Mouse (Mus musculus) hindbrain, embryonic 13.5 days (tissue): Measurements from ENCODE around the gene Plcb4. TPM values are rescaled to one million over a fixed set of nuclear protein-coding genes. Genes with fewer than 3 reads are reported as not detected.

Experiments
- ATAC-seq: fragments of 200-750 bp; cut with Nextera tagmentation; 2 replicates; pipeline ENCODE4 v1.8.0; 2017; ENCODE audit warnings: moderate TSS enrichment; ENCODE audit not compliant: low FRiP score
- H3K27ac ChIP-seq: fragments of 300-500 bp; sonication (generic); 2 replicates; pipeline ENCODE4 v1.5.1; 2015; ENCODE audit warnings: inconsistent platforms, mild to moderate bottlenecking, moderate library complexity
- H3K27me3 ChIP-seq: fragments of 300-500 bp; sonication (generic); 2 replicates; pipeline ENCODE4 v1.6.1; 2015; ENCODE audit warnings: mild to moderate bottlenecking, inconsistent platforms
- H3K36me3 ChIP-seq: fragments of 300-500 bp; sonication (generic); 2 replicates; pipeline ENCODE4 v1.6.1; 2015; ENCODE audit warnings: mild to moderate bottlenecking, inconsistent platforms
- H3K4me1 ChIP-seq: fragments of 300-500 bp; sonication (generic); replicated peaks from 2 replicates; pipeline ENCODE4 v1.6.1; 2015; ENCODE audit warnings: inconsistent platforms
- H3K4me2 ChIP-seq: fragments of 300-500 bp; sonication (generic); 2 replicates; pipeline ENCODE4 v1.6.1; 2015; ENCODE audit warnings: inconsistent platforms, mild to moderate bottlenecking, moderate library complexity
- H3K4me3 ChIP-seq: fragments of 300-500 bp; sonication (generic); 2 replicates; pipeline ENCODE4 v1.5.1; 2015; ENCODE audit warnings: mild to moderate bottlenecking, inconsistent platforms
- H3K9ac ChIP-seq: fragments of 300-500 bp; sonication (generic); 2 replicates; pipeline ENCODE4 v1.6.1; 2015; ENCODE audit warnings: mild to moderate bottlenecking, inconsistent platforms
- H3K9me3 ChIP-seq: fragments of 300-500 bp; sonication (generic); 2 replicates; pipeline ENCODE4 v1.6.1; 2016; ENCODE audit warnings: inconsistent platforms
- WGBS: fragments of 180-500 bp; shearing (Covaris S2); methylation state at CpG from one replicate; pipeline ENCODE4 v1.1.7; 2015; 5-methylcytosine and 5-hydroxymethylcytosine counted together
- polyA plus RNA-seq: library from polyadenylated mRNA; unstranded; fragments of >200 nt; fragmentation: Nextera tagmentation; extraction: Ambion mirVana; gene quantifications from 2 replicates; pipeline ENCODE4 v1.2.1, GENCODE M21; 2015

Gene Plcb4
- polyA plus RNA-seq, 1 experiment from 2014 or later: 49.7 TPM

- Histone ChIP-seq H3K36me3 (no peaks in the 10 kb centered on the region), H3K27ac (no peak overlapping the region)
- no peak for ATAC-seq
These were observed 116.2 kb downstream of the Plcb4 start for GRCm38 (mm10) chr2:135775026-135775425.

GRCm38 (mm10) chr2:135776131-135776775 is 117.4 kb downstream of the Plcb4 start:
- Histone ChIP-seq H3K27ac (no peak overlapping the region), H3K9ac (no peak overlapping the region), H3K36me3 (no peaks in the 10 kb centered on the region), H3K9me3 (no peaks in the 10 kb centered on the region), H3K4me2 (no peak overlapping the region), H3K4me3 (no peak overlapping the region), H3K27me3 (no peaks in the 10 kb centered on the region), H3K4me1 (0 out of 2 replicates have a peak, but pooled peaks cover 5% of the 10 kb centered on the region)
- 94% methylated on average over 4 of the region's 4 CpGs for WGBS
- ATAC-seq: no peak

More at GRCm38 (mm10) chr2:135775026-135775425, 116.2 kb downstream of the Plcb4 start:
- no peaks in the 10 kb centered on the region for H3K27me3 ChIP-seq
- 0 out of 2 replicates have a peak, but pooled peaks cover 5% of the 10 kb centered on the region for H3K4me1 ChIP-seq
- no peak overlapping the region for H3K9ac ChIP-seq
- 80% methylated on average over 4 of the region's 4 CpGs for WGBS
- no peaks in the 10 kb centered on the region for H3K9me3 ChIP-seq
- no peak overlapping the region for H3K4me3 ChIP-seq
- H3K4me2 ChIP-seq: no peak overlapping the region

GRCm38 (mm10) chr2:135781391-135781790 is 122.6 kb downstream of the Plcb4 start:
- 83% methylated on average over 6 of the region's 6 CpGs for WGBS
- Histone ChIP-seq H3K9me3 (no peaks in the 10 kb centered on the region), H3K27me3 (no peaks in the 10 kb centered on the region), H3K9ac (no peak overlapping the region), H3K27ac (no peak overlapping the region), H3K4me2 (no peak overlapping the region), H3K4me1 (no peaks in the 10 kb centered on the region), H3K36me3 (no peaks in the 10 kb centered on the region), H3K4me3 (no peak overlapping the region)
- ATAC-seq: no peak

DNA sequence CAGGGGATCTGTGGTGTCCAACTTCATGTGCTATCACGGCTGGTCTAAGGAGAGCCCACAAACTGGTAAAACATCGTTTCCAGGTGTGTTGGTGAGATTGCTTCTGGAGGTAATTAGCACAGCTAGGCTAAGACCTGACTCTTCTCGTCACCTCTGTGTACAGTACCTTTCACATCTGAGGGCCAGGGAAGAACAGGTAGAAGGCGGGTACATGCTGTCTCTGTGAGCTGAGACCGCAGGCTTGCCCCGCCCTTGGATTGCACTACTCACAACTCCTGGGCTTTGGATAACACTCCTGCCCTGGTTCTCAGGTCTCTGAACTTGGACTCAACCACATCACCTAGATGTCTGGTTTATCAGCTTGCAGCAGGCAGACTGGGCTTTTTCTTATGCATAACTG is 128.6 kb downstream of the Plcb4 start:
- Histone ChIP-seq H3K27ac (no peak overlapping the region), H3K27me3 (no peaks in the 10 kb centered on the region), H3K4me1 (no peaks in the 10 kb centered on the region), H3K36me3 (no peaks in the 10 kb centered on the region), H3K4me2 (no peak overlapping the region), H3K4me3 (no peak overlapping the region), H3K9ac (no peak overlapping the region), H3K9me3 (0 out of 2 replicates have a peak, but pooled peaks cover 1% of the 10 kb centered on the region)
- no peak for ATAC-seq
- 96% methylated on average over 6 of the region's 6 CpGs for WGBS

DNA sequence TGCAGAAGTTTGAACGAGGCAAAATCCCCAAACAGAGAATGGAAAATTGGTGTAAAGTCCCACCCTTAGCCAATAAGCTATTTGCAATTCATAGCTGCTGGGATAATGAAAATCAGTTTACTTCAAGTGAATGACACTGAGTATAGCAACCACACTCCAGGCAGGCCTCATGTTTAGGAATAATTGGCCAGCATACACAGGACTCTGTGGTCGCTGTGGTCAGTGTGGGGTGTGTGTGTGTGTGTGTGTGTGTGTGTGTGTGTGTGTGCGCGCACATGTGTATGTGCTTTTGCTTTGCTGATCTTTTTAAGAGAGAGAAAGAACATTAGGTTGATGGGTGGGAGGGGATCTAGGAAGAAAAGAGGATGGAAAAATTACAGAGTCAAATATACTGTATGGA is 134.1 kb downstream of the Plcb4 start:
- ATAC-seq: no peak
- Histone ChIP-seq H3K27me3 (no peaks in the 10 kb centered on the region), H3K36me3 (no peaks in the 10 kb centered on the region), H3K27ac (no peak overlapping the region), H3K4me1 (peaks cover 9% of the 10 kb centered on the region), H3K4me2 (no peak overlapping the region), H3K9ac (no peak overlapping the region), H3K9me3 (0 out of 2 replicates have a peak, but pooled peaks cover 4% of the 10 kb centered on the region), H3K4me3 (no peak overlapping the region)
- WGBS: 82% methylated on average over 4 of the region's 4 CpGs

DNA sequence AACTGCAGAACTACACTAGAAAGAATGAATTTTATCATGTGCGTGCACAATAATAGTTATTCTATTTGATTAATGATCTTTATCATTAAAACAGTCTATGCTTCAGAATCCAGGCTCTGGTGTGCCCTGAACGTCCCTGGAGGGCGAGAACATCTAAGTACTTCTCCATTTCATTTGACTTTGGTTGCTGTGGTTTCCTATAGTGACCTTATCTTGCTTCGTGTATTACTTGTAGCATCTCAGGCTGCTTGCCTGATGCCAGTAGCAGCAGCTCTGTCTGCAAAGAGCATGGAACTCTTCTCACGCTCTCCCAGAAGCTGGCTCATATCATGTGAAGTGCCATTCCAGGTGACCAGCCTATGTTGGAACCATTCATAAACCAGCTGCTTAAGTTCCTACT is 137.9 kb downstream of the Plcb4 start:
- WGBS: 86% methylated on average over 5 of the region's 5 CpGs
- Histone ChIP-seq H3K27ac (0 out of 2 replicates have a peak overlapping the region, but pooled peaks have one; percentile 12), H3K4me1 (peaks cover 29% of the 10 kb centered on the region), H3K9ac (no peak overlapping the region), H3K27me3 (no peaks in the 10 kb centered on the region), H3K4me3 (no peak overlapping the region), H3K4me2 (no peak overlapping the region), H3K9me3 (0 out of 2 replicates have a peak, but pooled peaks cover 4% of the 10 kb centered on the region), H3K36me3 (no peaks in the 10 kb centered on the region)
- ATAC-seq: no peak

DNA sequence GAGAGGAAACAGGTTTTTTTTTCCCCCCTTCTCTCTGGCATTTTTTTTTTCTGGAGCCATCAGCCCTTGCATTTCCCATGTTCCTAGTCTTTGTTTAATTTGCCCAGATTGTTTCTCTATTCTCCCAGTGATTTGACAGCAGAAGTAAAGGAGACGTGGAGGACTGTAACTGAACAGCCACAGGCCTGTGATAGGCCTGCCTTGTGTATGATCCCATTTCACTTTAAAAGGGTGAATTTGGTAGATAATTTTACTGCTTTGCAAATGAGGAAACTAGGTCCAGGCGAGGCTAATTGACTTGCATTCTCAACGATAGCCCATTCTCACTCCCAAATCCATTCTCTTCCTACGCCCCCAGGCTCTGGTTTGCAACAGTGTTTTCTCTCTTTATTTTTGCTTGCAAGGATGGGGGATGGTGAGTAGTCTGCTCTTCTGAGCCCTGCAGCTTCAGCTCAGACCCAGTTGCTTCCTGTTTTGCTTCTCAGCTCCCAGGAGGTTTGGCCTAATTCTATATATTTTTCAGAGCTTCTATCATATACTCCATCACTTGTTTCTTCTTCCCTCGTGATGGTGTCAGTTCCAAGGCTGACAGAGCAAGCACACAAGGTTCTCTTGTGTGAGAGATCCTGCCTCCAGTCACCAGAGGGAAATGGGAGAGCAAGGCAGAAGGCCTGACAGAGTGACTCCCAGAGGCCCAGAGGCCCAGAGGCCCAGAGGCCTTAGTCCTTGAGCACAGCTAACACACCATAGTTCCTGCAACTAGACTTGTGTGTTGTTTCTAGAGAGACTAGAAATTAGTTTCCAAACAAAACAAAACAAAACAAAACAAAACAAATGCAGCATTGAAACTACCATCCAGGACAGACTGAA is 139.1 kb downstream of the Plcb4 start:
- no peak overlapping the region for H3K4me3 ChIP-seq
- no peaks in the 10 kb centered on the region for H3K9me3 ChIP-seq
- H3K36me3 ChIP-seq: no peaks in the 10 kb centered on the region
- H3K4me1 ChIP-seq: peaks cover 32% of the 10 kb centered on the region
- ATAC-seq: peak; percentile 66
- no peak overlapping the region for H3K4me2 ChIP-seq
- no peaks in the 10 kb centered on the region for H3K27me3 ChIP-seq
- WGBS: 40% methylated on average over 5 of the region's 5 CpGs
- H3K9ac ChIP-seq: no peak overlapping the region
- peak overlapping the region; percentile 35 for H3K27ac ChIP-seq

- Histone ChIP-seq H3K4me2 (no peak overlapping the region), H3K9me3 (no peaks in the 10 kb centered on the region), H3K27me3 (no peaks in the 10 kb centered on the region), H3K27ac (0 out of 2 replicates have a peak overlapping the region, but pooled peaks have one; percentile 4), H3K9ac (no peak overlapping the region), H3K4me1 (peaks cover 36% of the 10 kb centered on the region), H3K36me3 (no peaks in the 10 kb centered on the region), H3K4me3 (no peak overlapping the region)
- WGBS: 75% methylated on average over 10 of the region's 10 CpGs
- no peak for ATAC-seq
These were observed 140.4 kb downstream of the Plcb4 start for GRCm38 (mm10) chr2:135799149-135799770.

GRCm38 (mm10) chr2:135800385-135800784 is 141.6 kb downstream of the Plcb4 start:
- Histone ChIP-seq H3K4me1 (peaks cover 36% of the 10 kb centered on the region), H3K4me2 (no peak overlapping the region), H3K36me3 (no peaks in the 10 kb centered on the region), H3K4me3 (no peak overlapping the region), H3K9ac (no peak overlapping the region), H3K9me3 (no peaks in the 10 kb centered on the region), H3K27ac (no peak overlapping the region), H3K27me3 (no peaks in the 10 kb centered on the region)
- ATAC-seq: no peak
- WGBS: 67% methylated on average over 6 of the region's 6 CpGs

GRCm38 (mm10) chr2:135802878-135803450 is 144.2 kb downstream of the Plcb4 start:
- 86% methylated on average over 9 of the region's 9 CpGs for WGBS
- H3K9ac ChIP-seq: no peak overlapping the region

GRCm38 (mm10) chr2:135805748-135806685 is 147.2 kb downstream of the Plcb4 start:
- no peak overlapping the region for H3K4me3 ChIP-seq
- H3K4me1 ChIP-seq: 0 out of 2 replicates have a peak, but pooled peaks cover 8% of the 10 kb centered on the region
- no peaks in the 10 kb centered on the region for H3K36me3 ChIP-seq
- 90% methylated on average over 15 of the region's 15 CpGs for WGBS
- no peak overlapping the region for H3K27ac ChIP-seq
- no peaks in the 10 kb centered on the region for H3K9me3 ChIP-seq
- H3K9ac ChIP-seq: no peak overlapping the region
- no peaks in the 10 kb centered on the region for H3K27me3 ChIP-seq
- no peak overlapping the region for H3K4me2 ChIP-seq
- no peak for ATAC-seq

More at GRCm38 (mm10) chr2:135802878-135803450, 144.2 kb downstream of the Plcb4 start:
- H3K4me2 ChIP-seq: no peak overlapping the region
- H3K9me3 ChIP-seq: no peaks in the 10 kb centered on the region
- peaks cover 27% of the 10 kb centered on the region for H3K4me1 ChIP-seq
- no peaks in the 10 kb centered on the region for H3K36me3 ChIP-seq
- H3K4me3 ChIP-seq: no peak overlapping the region
- no peak for ATAC-seq
- H3K27ac ChIP-seq: no peak overlapping the region
- no peaks in the 10 kb centered on the region for H3K27me3 ChIP-seq
